Mouse (Mus musculus) liver, embryonic 14.5 days (tissue): Measurements from ENCODE around the gene H2-Ab1. TPM values are rescaled to one million over a fixed set of nuclear protein-coding genes. Genes with fewer than 3 reads are reported as not detected.
"Not testable (repeated sequence)": the region's sequence is repeated elsewhere in the genome, so short reads cannot be mapped to it uniquely, and the experiment has no call there.

ENCODE experiments used
- ATAC-seq: fragments of 200-750 bp; cut with Nextera tagmentation; 2 replicates; pipeline ENCODE4 v1.8.0; 2017; ENCODE audit warnings: moderate number of reproducible peaks, mild to moderate bottlenecking, moderate library complexity; ENCODE audit not compliant: insufficient read depth
- DNase-seq, 3 experiments: peaks; one replicate each; pipeline ENCODE4 v3.0.0-alpha.2; 2012 to 2013; ENCODE audit warnings: low read depth in 3 of 3, low spot score in 3 of 3
- H3K27ac ChIP-seq: fragments of 300-500 bp; sonication (generic); 2 replicates; pipeline ENCODE4 v1.5.1; 2014; ENCODE audit warnings: moderate library complexity, mild to moderate bottlenecking, control low read depth, inconsistent platforms
- H3K27me3 ChIP-seq: fragments of 300-500 bp; sonication (generic); 2 replicates; pipeline ENCODE4 v1.6.1; 2014; ENCODE audit warnings: mild to moderate bottlenecking, low read length, moderate library complexity; ENCODE audit not compliant: control insufficient read depth, insufficient read depth
- H3K36me3 ChIP-seq: fragments of 300-500 bp; sonication (generic); replicated peaks from 2 replicates; pipeline ENCODE4 v1.6.1; 2014; ENCODE audit warnings: low read depth; ENCODE audit not compliant: control insufficient read depth, insufficient read depth
- H3K4me1 ChIP-seq, 2 experiments: fragments of 200-500 bp in 1 of 2; fragments of 300-500 bp in 1 of 2; sonication (generic) in 1 of 2; replicated peaks; 2 replicates each; pipeline ENCODE4 v1.6.1; 2012 to 2014; ENCODE audit warnings: antibody characterized with exemption in 1 of 2, inconsistent platforms in 1 of 2, low read length in 1 of 2; ENCODE audit not compliant: control insufficient read depth in 2 of 2, insufficient read depth in 2 of 2
- H3K4me2 ChIP-seq: fragments of 300-500 bp; sonication (generic); 2 replicates; pipeline ENCODE4 v1.6.1; 2014; ENCODE audit warnings: low read depth, mild to moderate bottlenecking, control low read depth, moderate library complexity
- H3K4me3 ChIP-seq, 2 experiments: fragments of 200-500 bp in 1 of 2; fragments of 300-500 bp in 1 of 2; sonication (generic) in 1 of 2; 2 replicates each; pipeline ENCODE4 v1.5.1; 2012 to 2014; ENCODE audit warnings: low read depth in 2 of 2, low read length in 2 of 2, mild to moderate bottlenecking in 2 of 2, control low read depth in 1 of 2, inconsistent platforms in 1 of 2, moderate library complexity in 1 of 2; ENCODE audit not compliant: insufficient read depth in 1 of 2
- H3K9ac ChIP-seq: fragments of 300-500 bp; sonication (generic); replicated peaks from 2 replicates; pipeline ENCODE4 v1.6.1; 2014; ENCODE audit warnings: mild to moderate bottlenecking, control low read depth, moderate library complexity
- H3K9me3 ChIP-seq: fragments of 300-500 bp; sonication (generic); 2 replicates; pipeline ENCODE4 v1.6.1; 2016; ENCODE audit warnings: low read length, mixed read lengths; ENCODE audit not compliant: control insufficient read depth
- CTCF ChIP-seq: IDR thresholded peaks from 2 replicates; pipeline ENCODE4 v1.5.1; 2016; ENCODE audit warnings: antibody characterized with exemption, low read depth, control low read depth
- EP300 ChIP-seq: IDR thresholded peaks from 2 replicates; pipeline ENCODE4 v1.6.1; 2016; ENCODE audit warnings: antibody characterized with exemption, low read depth
- WGBS: fragments of 180-500 bp; shearing (Covaris S2); extraction: QIAGEN DNeasy Blood & Tissue Kit; methylation state at CpG from one replicate; pipeline ENCODE4 v1.1.7; 2014; ENCODE audit not compliant: insufficient replicate concordance; 5-methylcytosine and 5-hydroxymethylcytosine counted together
- polyA plus RNA-seq, 2 experiments: library from polyadenylated mRNA; depleted of rRNA in 1 of 2; stranded (reverse) in 1 of 2; unstranded in 1 of 2; fragments of >200 nt; fragmentation: Nextera tagmentation in 1 of 2; extraction: Ambion mirVana in 1 of 2; gene quantifications; 2 replicates each; pipeline versions ENCODE4 v1.2.1 to v1.2.3; 2012 to 2014

Gene H2-Ab1
- polyA plus RNA-seq, 2 experiments, result 2.3 to 3.3 TPM

DNA sequence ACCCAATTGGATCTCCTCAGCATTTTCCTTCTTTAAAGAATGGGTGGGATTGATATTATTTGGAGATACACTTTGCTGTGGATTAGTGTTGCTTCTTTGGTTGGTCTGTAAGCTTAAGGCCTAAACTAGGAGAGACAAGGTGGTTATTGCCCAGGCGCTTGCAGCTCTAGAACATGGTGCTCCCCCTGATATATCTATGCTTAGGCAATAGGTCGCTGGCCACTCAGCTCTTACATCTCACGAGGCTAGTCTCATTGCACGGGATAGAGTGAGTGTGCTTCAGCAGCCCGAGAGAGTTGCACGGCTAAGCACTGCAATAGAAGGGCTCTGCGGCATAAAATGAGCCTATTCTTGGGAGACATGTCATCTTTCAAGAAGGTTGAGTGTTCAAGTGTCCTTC lies 25.5 kb upstream of the H2-Ab1 start:
- not testable (repeated sequence) for H3K36me3 ChIP-seq, H3K27me3 ChIP-seq, H3K9me3 ChIP-seq, DNase-seq, H3K27ac ChIP-seq, H3K4me3 ChIP-seq, ATAC-seq, H3K4me2 ChIP-seq, H3K9ac ChIP-seq, H3K4me1 ChIP-seq
- WGBS, result 64% methylated on average over 6 of the region's 7 CpGs

DNA sequence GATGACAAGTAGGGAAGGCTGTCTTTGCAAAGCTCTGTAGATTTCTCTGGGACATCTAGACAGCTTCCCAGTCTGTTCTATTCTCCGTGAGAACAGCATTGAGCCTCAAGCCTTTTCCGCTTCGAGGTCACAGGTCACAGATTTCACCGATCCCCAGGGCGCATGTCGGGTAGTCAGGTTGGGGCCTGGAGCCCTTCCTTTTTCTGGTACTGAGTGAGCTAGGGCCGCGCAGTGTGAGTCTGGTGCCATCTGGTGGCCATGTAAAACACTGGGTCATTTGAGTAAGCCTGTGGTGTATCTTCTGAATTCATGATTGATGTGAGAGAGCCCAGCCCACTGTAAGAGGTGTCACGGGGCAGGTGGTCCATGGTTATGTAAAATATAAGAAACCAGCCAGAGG lies 22.6 kb upstream of the H2-Ab1 start:
- no peaks in the 10 kb centered on the region for H3K27me3 ChIP-seq
- 27% methylated on average over 9 of the region's 9 CpGs for WGBS
- no peaks in the 10 kb centered on the region for H3K4me1 ChIP-seq
- no peak for TF ChIP-seq EP300
- TF ChIP-seq CTCF, result peak; percentile 90
- no peaks in the 10 kb centered on the region for H3K9me3 ChIP-seq
- no peak overlapping the region for H3K9ac ChIP-seq
- H3K27ac ChIP-seq, result no peak overlapping the region
- ATAC-seq (peak; percentile 45; the same call in 1 of the 2 replicates), DNase-seq (peak in 2 of 3 experiments; percentile 26 to 33)
- no peak overlapping the region for H3K4me3 ChIP-seq
- H3K36me3 ChIP-seq, result no peaks in the 10 kb centered on the region
- H3K4me2 ChIP-seq, result no peak overlapping the region

DNA sequence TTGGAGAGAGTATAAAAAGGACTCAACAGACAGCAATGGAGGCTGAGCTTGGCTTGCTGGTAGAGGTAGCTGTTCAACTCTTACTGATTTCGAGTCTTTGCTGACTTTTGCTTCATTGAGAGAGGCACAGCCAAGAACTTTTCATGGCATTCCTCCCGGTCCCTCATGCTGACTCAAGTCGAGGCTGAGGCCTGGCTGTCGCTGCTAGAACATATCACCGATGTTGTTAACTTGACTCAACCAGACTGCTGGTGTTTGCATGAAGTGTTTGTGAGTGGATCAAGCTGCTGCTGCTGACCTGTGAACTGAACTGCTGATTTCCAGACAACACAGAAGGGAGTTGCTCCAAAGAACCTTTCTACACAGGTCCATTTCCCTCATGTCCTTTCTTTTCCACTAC lies 20.8 kb upstream of the H2-Ab1 start:
- Histone ChIP-seq H3K9me3 (no peaks in the 10 kb centered on the region), H3K27ac (no peak overlapping the region), H3K27me3 (no peaks in the 10 kb centered on the region), H3K4me2 (no peak overlapping the region), H3K9ac (no peak overlapping the region), H3K36me3 (no peaks in the 10 kb centered on the region), H3K4me1 (no peaks in the 10 kb centered on the region), H3K4me3 (no peak overlapping the region)
- no peak for DNase-seq
- TF ChIP-seq CTCF, result no peak
- no peak for TF ChIP-seq EP300
- no peak for ATAC-seq
- 61% methylated on average over 5 of the region's 5 CpGs for WGBS

DNA sequence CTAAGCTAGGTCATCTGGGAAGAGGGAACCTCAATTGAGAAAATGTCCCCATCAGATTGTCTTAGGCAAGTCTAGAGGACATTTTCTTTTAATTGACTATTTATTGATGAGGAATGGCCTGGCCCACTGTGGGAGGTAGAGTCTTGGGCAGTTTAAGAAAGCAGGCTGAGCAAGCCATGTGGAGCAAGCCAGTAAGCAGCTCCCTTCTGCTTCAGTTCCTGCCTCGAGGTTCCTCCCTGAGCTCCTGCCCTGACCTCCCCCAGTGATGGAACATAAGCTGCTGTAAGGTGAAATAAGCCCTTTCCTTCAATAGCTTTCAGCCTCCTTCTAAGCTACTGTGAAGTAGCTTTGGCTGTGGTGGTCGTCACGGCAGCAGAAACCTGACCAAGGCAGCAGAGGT lies 19.7 kb upstream of the H2-Ab1 start:
- TF ChIP-seq CTCF (no peak), EP300 (no peak)
- ATAC-seq (no peak), DNase-seq (no peak)
- no peak overlapping the region for H3K4me2 ChIP-seq
- H3K36me3 ChIP-seq, result no peaks in the 10 kb centered on the region
- H3K27me3 ChIP-seq, result no peaks in the 10 kb centered on the region
- H3K27ac ChIP-seq, result no peak overlapping the region
- H3K4me3 ChIP-seq, result no peak overlapping the region
- H3K9ac ChIP-seq, result no peak overlapping the region
- H3K9me3 ChIP-seq, result no peaks in the 10 kb centered on the region
- H3K4me1 ChIP-seq, result no peaks in the 10 kb centered on the region
- 63% methylated on average over 3 of the region's 3 CpGs for WGBS

DNA sequence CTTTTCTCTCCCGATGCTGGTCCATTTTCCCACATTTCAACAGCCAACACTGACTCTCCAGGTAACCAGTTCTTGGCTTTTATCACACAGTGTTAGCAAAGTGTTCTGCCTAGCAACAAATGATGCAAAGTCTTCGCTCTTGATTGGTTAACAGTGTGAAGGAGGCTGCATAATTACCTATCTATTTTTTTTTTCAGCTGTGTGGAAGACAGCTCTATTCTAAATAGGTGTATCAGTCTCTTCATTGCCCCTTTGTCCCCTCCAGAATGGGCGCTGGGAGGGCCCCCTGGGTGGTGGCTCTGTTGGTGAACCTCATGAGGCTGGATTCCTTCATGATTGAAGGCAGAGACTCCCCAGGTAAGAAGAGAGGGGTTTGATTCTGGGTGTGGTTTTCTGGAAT lies 18.8 kb upstream of the H2-Ab1 start, which contains the start of gene H2-Ob:
Gene H2-Ob (plus strand): TSS at position 198 of the 400 bp plus-strand sequence.
- H3K36me3 ChIP-seq, result no peaks in the 10 kb centered on the region
- no peak for TF ChIP-seq CTCF
- TF ChIP-seq EP300, result no peak
- no peak within 1 kb of the TSS for H3K4me2 ChIP-seq
- H3K27ac ChIP-seq, result no peak within 1 kb of the TSS
- H3K9me3 ChIP-seq, result no peaks in the 10 kb centered on the region
- no peaks in the 10 kb centered on the region for H3K27me3 ChIP-seq
- ATAC-seq (no peak), DNase-seq (no peak)
- no peak within 1 kb of the TSS for H3K9ac ChIP-seq
- WGBS, result 41% methylated on average over 3 of the region's 3 CpGs
- H3K4me1 ChIP-seq, result no peaks in the 10 kb centered on the region
- H3K4me3 ChIP-seq, result no peak within 1 kb of the TSS

DNA sequence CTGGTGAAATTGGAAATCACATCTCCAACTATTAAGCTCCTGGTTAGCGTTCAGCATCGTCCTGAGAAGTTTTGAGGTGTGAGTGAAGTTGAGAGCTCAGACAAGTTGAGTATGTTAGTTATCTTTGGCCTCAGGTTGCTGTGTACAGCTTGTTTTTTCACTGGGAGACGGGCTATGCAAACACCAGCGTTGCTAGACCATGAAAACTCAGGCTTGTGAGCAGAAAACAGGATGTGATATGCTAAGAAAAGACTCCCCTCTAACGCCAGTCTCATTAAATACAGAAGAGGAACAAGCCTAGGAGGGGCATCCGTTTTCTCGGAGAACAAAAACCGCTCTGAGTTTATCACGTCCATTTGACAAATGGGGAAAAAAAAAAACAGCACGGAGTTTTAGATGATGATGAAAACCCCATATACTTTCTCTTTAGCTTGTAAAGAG lies 17.9 kb upstream of the H2-Ab1 start:
- no peaks in the 10 kb centered on the region for H3K36me3 ChIP-seq
- no peak overlapping the region for H3K27ac ChIP-seq
- TF ChIP-seq CTCF, result no peak
- no peak overlapping the region for H3K4me3 ChIP-seq
- peak overlapping the region; percentile 21; the same call in 1 of the 2 replicates for H3K4me2 ChIP-seq
- H3K27me3 ChIP-seq, result no peaks in the 10 kb centered on the region
- no peaks in the 10 kb centered on the region for H3K9me3 ChIP-seq
- DNase-seq (no peak), ATAC-seq (no peak)
- no peaks in the 10 kb centered on the region for H3K4me1 ChIP-seq
- H3K9ac ChIP-seq, result no peak overlapping the region
- WGBS, result 11% methylated on average over 10 of the region's 10 CpGs
